In genomic region chr13:63421225-63421624, GRCm38 (mm10) we compare ENCODE assay signal across 30 mouse cellular contexts.
DNase-seq lines count a peak whose midpoint lies in the region; ATAC-seq and TF ChIP-seq lines count a peak whose summit lies in the region.
"Had no signal": no experiment of that assay in that cellular context is flagged by ENCODE, and none has a peak within 500 bp of the region (broad histone marks: within the 10 kb centered on the region; RNA-seq: fewer than 3 reads in every experiment).

No protein-coding gene starts in this region.

- ATAC-seq in G1E (ENCODE audit: extremely low read depth, insufficient number of reproducible peaks, low FRiP score, poor library complexity, severe bottlenecking) (peak; percentile 34; the same call in 1 of the 2 replicates), Patski (peak; percentile 54)
- no peak for ATAC-seq in kidney, embryonic 16.5 days (ENCODE audit: low FRiP score, low TSS enrichment)
- ATAC-seq: forebrain, embryonic 13.5 days; forebrain, embryonic 16.5 days; hindbrain, embryonic 16.5 days; intestine, embryonic 16.5 days had no signal

- H3K9ac ChIP-seq in kidney, embryonic 16.5 days (replicated peaks; ENCODE audit: low read length), result no peak overlapping the region
- H3K9ac ChIP-seq: embryonic facial prominence, embryonic 12.5 days; embryonic facial prominence, embryonic 15.5 days; forebrain, embryonic 13.5 days; heart, embryonic 12.5 days; heart, embryonic 15.5 days; hindbrain, embryonic 13.5 days had no signal

- CTCF ChIA-PET in Patski (lab: Charles Lee), result interaction anchor here (1.2 to 1.9 kb wide), 4 partner anchors 17 to 65 kb away, joined by 3 to 5 read pairs (median 4); no protein-coding TSS in a partner anchor

- H3K27ac ChIP-seq in kidney, embryonic 16.5 days (ENCODE audit: low read length), result no peak overlapping the region
- no peak overlapping the region for H3K27ac ChIP-seq in cerebellum, adult 2 months (ENCODE audit: insufficient read depth, low read length)
- H3K27ac ChIP-seq: embryonic facial prominence, embryonic 12.5 days; embryonic facial prominence, embryonic 15.5 days; forebrain, embryonic 10.5 days; forebrain, embryonic 13.5 days; heart, embryonic 15.5 days; hindbrain, embryonic 10.5 days; hindbrain, embryonic 13.5 days had no signal

- H3K27me3 ChIP-seq in G1E (ENCODE audit: insufficient read depth, low read length), result no peaks in the 10 kb centered on the region
- H3K27me3 ChIP-seq in Patski, result no peaks in the 10 kb centered on the region
- no peaks in the 10 kb centered on the region for H3K27me3 ChIP-seq in kidney, embryonic 16.5 days (ENCODE audit: insufficient read depth, low read length)
- H3K27me3 ChIP-seq in cerebellum, adult 2 months (ENCODE audit: control insufficient read depth, insufficient read depth, low read length), result no peaks in the 10 kb centered on the region
- H3K27me3 ChIP-seq: embryonic facial prominence, embryonic 12.5 days; embryonic facial prominence, embryonic 15.5 days; forebrain, embryonic 13.5 days; heart, embryonic 12.5 days; heart, embryonic 15.5 days; hindbrain, embryonic 13.5 days had no signal

- in situ Hi-C loops in Patski (cut with MboI; ENCODE audit: low pct_unique_long_range_greater_than_20kb), result no loop called here

- no peaks in the 10 kb centered on the region for H3K4me1 ChIP-seq in G1E (ENCODE audit: insufficient read depth, low read depth, low read length)
- H3K4me1 ChIP-seq in kidney, embryonic 16.5 days (ENCODE audit: insufficient read depth, low read length), result no peaks in the 10 kb centered on the region
- no peaks in the 10 kb centered on the region; the same call in 1 of the 2 replicates for H3K4me1 ChIP-seq in cerebellum, adult 2 months (ENCODE audit: control insufficient read depth, insufficient read depth, low read length)
- H3K4me1 ChIP-seq: embryonic facial prominence, embryonic 12.5 days; embryonic facial prominence, embryonic 15.5 days; forebrain, embryonic 10.5 days; forebrain, embryonic 13.5 days; heart, embryonic 15.5 days; hindbrain, embryonic 13.5 days had no signal

- TF ChIP-seq POLR2A in cerebellum, adult 2 months (IDR thresholded peaks at IDR 0.05; ENCODE audit: borderline replicate concordance, insufficient read depth, low read length), result no peak

- peak; percentile 45 for DNase-seq in 3T3-L1 (ENCODE audit: low read depth, low spot score)
- no peak for DNase-seq in G1E (ENCODE audit: low spot score)
- DNase-seq in Patski (ENCODE audit: low read depth, low spot score), result no peak
- peak; percentile 40 for DNase-seq in fibroblast of lung, adult 2 months (ENCODE audit: low read depth)
- no peak for DNase-seq in gastrocnemius, postnatal 14 days
- DNase-seq in cerebellum, adult 2 months, result no peak
- DNase-seq in left cerebral cortex, postnatal 14 days (ENCODE audit: low spot score in 2 of 2), result no peak
- DNase-seq: adrenal gland, adult 2 months; adrenal gland, postnatal 25 days; cerebellum, adult 18-20 months; cerebellum, adult 9-11 months; cerebellum, postnatal 25 days; gastrocnemius, postnatal 10 days; heart, adult 11 months; heart, postnatal 10 days; heart, postnatal 36 days; kidney, adult 18-20 months had no signal

- H3K4me3 ChIP-seq in G1E (ENCODE audit: low read depth, low read length), result no peak overlapping the region
- H3K4me3 ChIP-seq in kidney, embryonic 16.5 days (ENCODE audit: low read length), result no peak overlapping the region
- H3K4me3 ChIP-seq in cerebellum, adult 2 months (replicated peaks; ENCODE audit: insufficient read depth, low read depth, low read length), result no peak overlapping the region
- H3K4me3 ChIP-seq: embryonic facial prominence, embryonic 12.5 days; embryonic facial prominence, embryonic 15.5 days; erythroblast, embryonic 14.5 days; forebrain, embryonic 10.5 days; forebrain, embryonic 13.5 days; heart, embryonic 12.5 days; heart, embryonic 15.5 days; hindbrain, embryonic 10.5 days; hindbrain, embryonic 13.5 days had no signal

- H3K9me3 ChIP-seq in G1E (replicated peaks), result no peaks in the 10 kb centered on the region
- H3K9me3 ChIP-seq in kidney, embryonic 16.5 days (ENCODE audit: low read length), result no peaks in the 10 kb centered on the region
- H3K9me3 ChIP-seq: embryonic facial prominence, embryonic 12.5 days; embryonic facial prominence, embryonic 15.5 days; forebrain, embryonic 13.5 days; heart, embryonic 12.5 days; heart, embryonic 15.5 days had no signal

- POLR2A ChIA-PET in Patski (lab: Charles Lee), result interaction anchor here (0.5 kb wide), 1 partner anchor 565 kb away, joined by 4 read pairs; no protein-coding TSS in a partner anchor

- H3K36me3 ChIP-seq in G1E (replicated peaks), result no peaks in the 10 kb centered on the region
- no peaks in the 10 kb centered on the region for H3K36me3 ChIP-seq in kidney, embryonic 16.5 days (ENCODE audit: insufficient read depth, low read length)
- H3K36me3 ChIP-seq: embryonic facial prominence, embryonic 12.5 days; embryonic facial prominence, embryonic 15.5 days; forebrain, embryonic 10.5 days; heart, embryonic 12.5 days; heart, embryonic 15.5 days; hindbrain, embryonic 10.5 days; hindbrain, embryonic 13.5 days had no signal

- no peak overlapping the region for H3K4me2 ChIP-seq in kidney, embryonic 16.5 days (replicated peaks; ENCODE audit: low read depth, low read length)
- H3K4me2 ChIP-seq: embryonic facial prominence, embryonic 12.5 days; embryonic facial prominence, embryonic 15.5 days; forebrain, embryonic 13.5 days; heart, embryonic 12.5 days; heart, embryonic 15.5 days; hindbrain, embryonic 13.5 days had no signal

- TF ChIP-seq CTCF in G1E (IDR thresholded peaks at IDR 0.05; ENCODE audit: low read depth, low read length) (no peak), Patski (IDR thresholded peaks at IDR 0.05) (no peak)
- no peak for TF ChIP-seq CTCF in cerebellum, adult 2 months (IDR thresholded peaks at IDR 0.05; ENCODE audit: borderline replicate concordance, insufficient read depth, low read depth, low read length)

- intact Hi-C loops in gastrocnemius, postnatal 14 days (cut with DNase I; ENCODE audit: low total_unique reads), result loop anchor here (10.0 kb wide), 1 partner anchor 134 kb away; no protein-coding TSS in a partner anchor
- intact Hi-C loops in left cerebral cortex, postnatal 14 days (cut with DNase I), result no loop called here

Comparison
In these comparisons a context has a peak if more than half of its experiments do, and no peak if none do; other contexts are left out.
1. DNase-seq: peak in 3T3-L1 (single experiment) and fibroblast of lung, adult 2 months (single experiment); none in G1E (single experiment), Patski (single experiment), gastrocnemius, postnatal 14 days (single experiment), cerebellum, adult 2 months (0 of 2) and left cerebral cortex, postnatal 14 days (0 of 2).